Mouse (Mus musculus) cerebellum, adult 9-11 months (tissue): Measurements from ENCODE around the gene Ankrd37.

Source experiments
- DNase-seq: peaks from one replicate; pipeline ENCODE4 v3.0.0; 2022

Gene Ankrd37

GRCm38 (mm10) chr8:46005596-46005995, at the start of gene Ankrd37:
Gene Ankrd37, minus strand, starts transcription at chr8:46005707.
- no peak for DNase-seq

GRCm38 (mm10) chr8:46040260-46040659, 34.8 kb upstream of the Ankrd37 start:
- no peak for DNase-seq

- no peak for DNase-seq
Observed at GRCm38 (mm10) chr8:46039666-46040065, 34.2 kb upstream of the Ankrd37 start.

- DNase-seq, result no peak
Observed at GRCm38 (mm10) chr8:46036217-46036616, 30.7 kb upstream of the Ankrd37 start.

GRCm38 (mm10) chr8:46024392-46024791, 18.9 kb upstream of the Ankrd37 start:
- DNase-seq, result no peak

GRCm38 (mm10) chr8:46022758-46023157, 17.3 kb upstream of the Ankrd37 start:
- no peak for DNase-seq

GRCm38 (mm10) chr8:46022203-46022602, 16.7 kb upstream of the Ankrd37 start:
- DNase-seq, result no peak

- peak; percentile 19 for DNase-seq
Observed at GRCm38 (mm10) chr8:46010746-46011680, 5.5 kb upstream of the Ankrd37 start.

GRCm38 (mm10) chr8:46010306-46010705, 4.8 kb upstream of the Ankrd37 start:
- DNase-seq, result no peak

GRCm38 (mm10) chr8:46007050-46007672, 1.7 kb upstream of the Ankrd37 start:
- DNase-seq, result no peak

GRCm38 (mm10) chr8:45999784-46000705, 5.5 kb downstream of the Ankrd37 start:
- peak; percentile 100 for DNase-seq

- DNase-seq, result no peak
Observed at GRCm38 (mm10) chr8:45999138-45999783, 6.2 kb downstream of the Ankrd37 start, which contains the start of gene Lrp2bp. Gene Lrp2bp, plus strand, starts transcription at chr8:45999303.

GRCm38 (mm10) chr8:45998228-45998627, 7.3 kb downstream of the Ankrd37 start:
- DNase-seq, result peak; percentile 17

GRCm38 (mm10) chr8:45995576-45995975, 9.9 kb downstream of the Ankrd37 start:
- DNase-seq, result no peak

GRCm38 (mm10) chr8:45994111-45994510, 11.4 kb downstream of the Ankrd37 start:
- no peak for DNase-seq

- no peak for DNase-seq
Observed at GRCm38 (mm10) chr8:45990631-45991310, 14.7 kb downstream of the Ankrd37 start.

- DNase-seq, result no peak
Observed at GRCm38 (mm10) chr8:45988189-45988588, 17.3 kb downstream of the Ankrd37 start.

- DNase-seq, result no peak
Observed at GRCm38 (mm10) chr8:45986665-45987064, 18.8 kb downstream of the Ankrd37 start.

GRCm38 (mm10) chr8:45975837-45976468, 29.6 kb downstream of the Ankrd37 start:
- DNase-seq, result peak; percentile 18

GRCm38 (mm10) chr8:45975126-45975836, 30.2 kb downstream of the Ankrd37 start, which contains the start of the genes 1700029J07Rik and Ufsp2:
Gene 1700029J07Rik, minus strand, starts transcription at chr8:45975252.
Gene Ufsp2, plus strand, starts transcription at chr8:45975528.
- peak; percentile 98 for DNase-seq
